ENCODE assay signal across 14 mouse cellular contexts in the genomic region with DNA sequence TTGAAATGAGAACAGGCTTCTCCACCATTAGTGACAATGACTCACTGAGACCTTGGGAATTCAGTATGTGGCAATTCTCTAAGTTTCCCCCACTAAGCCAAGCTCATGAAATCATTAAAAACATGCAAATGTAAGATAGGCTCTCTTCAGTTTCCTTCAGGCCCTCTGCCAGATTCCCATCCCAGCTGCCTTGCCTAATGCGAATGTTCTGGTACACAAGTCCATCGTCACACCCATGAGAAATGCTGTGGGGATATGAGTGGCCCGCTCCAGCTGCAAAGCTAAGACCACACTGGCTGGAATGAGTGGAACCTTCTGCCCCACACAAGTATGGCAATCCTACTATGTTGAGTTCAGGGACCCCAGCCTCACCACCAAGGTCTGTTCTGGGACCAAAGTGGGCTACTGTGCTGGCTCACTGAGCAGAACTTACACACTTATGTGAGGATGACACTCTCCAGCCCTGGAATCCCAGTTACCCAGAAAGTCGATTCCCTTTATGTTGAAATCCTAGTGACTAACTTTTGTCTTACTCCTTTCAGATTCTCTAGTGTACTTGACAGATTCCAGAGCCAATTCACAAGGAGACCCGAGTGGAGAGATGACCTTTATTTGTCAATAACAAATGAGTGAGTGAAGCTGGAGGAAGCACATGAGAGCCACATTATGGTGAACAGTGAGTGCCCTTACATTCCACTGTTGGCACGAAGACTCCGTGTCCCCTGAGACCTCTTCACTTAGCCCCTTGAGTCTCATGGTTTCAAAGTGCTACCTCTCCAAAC. TPM values are rescaled to one million over a fixed set of nuclear protein-coding genes. Genes with fewer than 3 reads are reported as not detected.
DNase-seq lines count a peak whose midpoint lies in the region; ATAC-seq and TF ChIP-seq lines count a peak whose summit lies in the region.
"Had no signal": no experiment of that assay in that cellular context is flagged by ENCODE, and none has a peak within 500 bp of the region (broad histone marks: within the 10 kb centered on the region; RNA-seq: fewer than 3 reads in every experiment).

No protein-coding gene starts in this region.

- intact Hi-C loops in heart, adult 2 months (cut with DNase I), result no loop called here

- DNase-seq in heart, adult 2 months, result peak; percentile 53 to 72
- DNase-seq in heart, embryonic 10.5 days (ENCODE audit: low spot score), result no peak
- DNase-seq in adrenal gland, postnatal 14 days, result peak; percentile 73
- DNase-seq in gastrocnemius, postnatal 25 days, result peak; percentile 72
- peak; percentile 62 for DNase-seq in lung, postnatal 36 days
- no peak for DNase-seq in embryo, embryonic 10 days (ENCODE audit: low spot score)
- DNase-seq in hindbrain, postnatal 0 days (ENCODE audit: low spot score), result no peak
- DNase-seq: B cell, adult 2 months; cerebellum, adult 2 months had no signal

- H3K4me1 ChIP-seq in heart, adult 2 months (ENCODE audit: control insufficient read depth, insufficient read depth, low read length), result peaks cover 7% of the 10 kb centered on the region
- peaks cover 20% of the 10 kb centered on the region for H3K4me1 ChIP-seq in heart, embryonic 10.5 days
- H3K4me1 ChIP-seq in hindbrain, postnatal 0 days (ENCODE audit: insufficient read depth, low read length), result no peaks in the 10 kb centered on the region
- 0 out of 2 replicates have a peak, but pooled peaks cover 3% of the 10 kb centered on the region for H3K4me1 ChIP-seq in forebrain, embryonic 12.5 days

- H3K4me3 ChIP-seq in heart, adult 2 months, result no peak overlapping the region
- H3K4me3 ChIP-seq in heart, embryonic 10.5 days, result no peak overlapping the region
- H3K4me3 ChIP-seq in hindbrain, postnatal 0 days (ENCODE audit: low read length), result no peak overlapping the region
- H3K4me3 ChIP-seq in forebrain, embryonic 12.5 days (replicated peaks), result no peak overlapping the region
- H3K4me3 ChIP-seq: hindbrain, embryonic 10.5 days had no signal

- TF ChIP-seq POLR2A in heart, adult 2 months (IDR thresholded peaks at IDR 0.05; ENCODE audit: insufficient read depth, low read depth, low read length), result no peak

- H3K36me3 ChIP-seq in heart, adult 2 months (ENCODE audit: control insufficient read depth, insufficient read depth, low read length), result no peaks in the 10 kb centered on the region
- no peaks in the 10 kb centered on the region for H3K36me3 ChIP-seq in heart, embryonic 10.5 days
- no peaks in the 10 kb centered on the region for H3K36me3 ChIP-seq in hindbrain, postnatal 0 days (ENCODE audit: insufficient read depth, low read length)
- no peaks in the 10 kb centered on the region for H3K36me3 ChIP-seq in forebrain, embryonic 12.5 days (replicated peaks)

- H3K9me3 ChIP-seq in heart, embryonic 10.5 days, result no peaks in the 10 kb centered on the region
- no peaks in the 10 kb centered on the region for H3K9me3 ChIP-seq in hindbrain, postnatal 0 days (ENCODE audit: low read length)
- H3K9me3 ChIP-seq in forebrain, embryonic 12.5 days, result no peaks in the 10 kb centered on the region
- H3K9me3 ChIP-seq: hindbrain, embryonic 10.5 days had no signal

- no peak overlapping the region for H3K4me2 ChIP-seq in hindbrain, postnatal 0 days (ENCODE audit: low read depth, low read length)
- no peak overlapping the region for H3K4me2 ChIP-seq in forebrain, embryonic 12.5 days
- H3K4me2 ChIP-seq: midbrain, embryonic 11.5 days had no signal

- no peak for ATAC-seq in hindbrain, postnatal 0 days
- no peak for ATAC-seq in forebrain, embryonic 12.5 days (ENCODE audit: low FRiP score)
- ATAC-seq: intestine, postnatal 0 days had no signal

- no peaks in the 10 kb centered on the region for H3K27me3 ChIP-seq in heart, adult 2 months (ENCODE audit: control insufficient read depth, insufficient read depth, low read length)
- H3K27me3 ChIP-seq in heart, embryonic 10.5 days (ENCODE audit: insufficient read depth, poor library complexity, severe bottlenecking), result no peaks in the 10 kb centered on the region
- no peaks in the 10 kb centered on the region for H3K27me3 ChIP-seq in hindbrain, postnatal 0 days (ENCODE audit: insufficient read depth, low read length)
- H3K27me3 ChIP-seq in forebrain, embryonic 12.5 days, result no peaks in the 10 kb centered on the region

- H3K9ac ChIP-seq in heart, adult 2 months (ENCODE audit: low read depth, low read length), result no peak overlapping the region
- no peak overlapping the region for H3K9ac ChIP-seq in hindbrain, postnatal 0 days (replicated peaks; ENCODE audit: low read length)
- H3K9ac ChIP-seq in forebrain, embryonic 12.5 days, result no peak overlapping the region

- WGBS in heart, adult 2 months, result 64% methylated on average over 7 of the region's 7 CpGs
- 79% methylated on average over 7 of the region's 7 CpGs for WGBS in heart, embryonic 10.5 days
- 77% methylated on average over 7 of the region's 7 CpGs for WGBS in hindbrain, postnatal 0 days
- 84% methylated on average over 7 of the region's 7 CpGs for WGBS in forebrain, embryonic 12.5 days

- peak overlapping the region; percentile 27; the same call in 1 of the 2 replicates for H3K27ac ChIP-seq in heart, adult 2 months
- H3K27ac ChIP-seq in heart, embryonic 10.5 days, result no peak overlapping the region
- no peak overlapping the region for H3K27ac ChIP-seq in hindbrain, postnatal 0 days
- H3K27ac ChIP-seq in forebrain, embryonic 12.5 days, result no peak overlapping the region
- H3K27ac ChIP-seq: hindbrain, embryonic 10.5 days had no signal

- no peaks in the 10 kb centered on the region for H3K79me2 ChIP-seq in heart, adult 2 months (replicated peaks; ENCODE audit: control insufficient read depth, insufficient read depth, low read length)

- TF ChIP-seq EP300 in heart, adult 2 months (IDR thresholded peaks at IDR 0.05; ENCODE audit: insufficient read depth, low read depth, low read length), result no peak

- no peak for TF ChIP-seq CTCF in heart, adult 2 months (IDR thresholded peaks at IDR 0.05)
- TF ChIP-seq CTCF in hindbrain, postnatal 0 days (IDR thresholded peaks at IDR 0.05; ENCODE audit: low read depth), result no peak

RNA-seq across cellular contexts. Expression of gene Phf7, which starts 13.8 kb away (rescaled TPM):
- total RNA-seq in heart, adult 2 months (2021), result 1 to 10 TPM; 2.9 to 3.6 TPM
- polyA plus RNA-seq in heart, adult 2 months (2012; rRNA removed), result 3.1 and 5.7 TPM in 2 replicates
- 8.4 and 11.8 TPM in 2 replicates for polyA plus RNA-seq in heart, embryonic 10.5 days (2016; fragmentation: Nextera tagmentation; extraction: Ambion mirVana)
- total RNA-seq in adrenal gland, postnatal 14 days (2021), result 6.8 and 9.6 TPM in 2 replicates
- total RNA-seq in gastrocnemius, postnatal 25 days (2021), result 1 to 10 TPM; 5.2 to 6.3 TPM
- 4.1 and 5.3 TPM in 2 replicates for total RNA-seq in hindbrain, postnatal 0 days (2014; rRNA removed)
- 8.8 and 11.0 TPM in 2 replicates for polyA plus RNA-seq in hindbrain, postnatal 0 days (2015; fragmentation: Nextera tagmentation; extraction: Ambion mirVana)
- polyA plus RNA-seq in forebrain, embryonic 12.5 days (2016; fragmentation: Nextera tagmentation; extraction: Ambion mirVana), result 14.8 and 15.8 TPM in 2 replicates

RNA-seq across cellular contexts. Expression of gene Bap1, which starts 14.0 kb away (rescaled TPM):
- 10 to 100 TPM; 39.6 to 49.1 TPM for total RNA-seq in heart, adult 2 months (2021)
- 43.6 and 55.2 TPM in 2 replicates for polyA plus RNA-seq in heart, adult 2 months (2012; rRNA removed)
- polyA plus RNA-seq in heart, embryonic 10.5 days (2016; fragmentation: Nextera tagmentation; extraction: Ambion mirVana), result 76.2 and 80.7 TPM in 2 replicates
- total RNA-seq in adrenal gland, postnatal 14 days (2021), result 58.5 and 62.4 TPM in 2 replicates
- 10 to 100 TPM; 41.2 to 43.0 TPM for total RNA-seq in gastrocnemius, postnatal 25 days (2021)
- 119 and 136 TPM in 2 replicates for total RNA-seq in hindbrain, postnatal 0 days (2014; rRNA removed)
- 101 and 104 TPM in 2 replicates for polyA plus RNA-seq in hindbrain, postnatal 0 days (2015; fragmentation: Nextera tagmentation; extraction: Ambion mirVana)
- 130 and 135 TPM in 2 replicates for polyA plus RNA-seq in forebrain, embryonic 12.5 days (2016; fragmentation: Nextera tagmentation; extraction: Ambion mirVana)

RNA-seq across cellular contexts. Expression of gene Sema3g, which starts 19.6 kb away (rescaled TPM):
- 10 to 100 TPM; 15.0 to 15.1 TPM for total RNA-seq in heart, adult 2 months (2021)
- polyA plus RNA-seq in heart, adult 2 months (2012; rRNA removed), result 6.1 and 8.0 TPM in 2 replicates
- polyA plus RNA-seq in heart, embryonic 10.5 days (2016; fragmentation: Nextera tagmentation; extraction: Ambion mirVana), result 0.47 and 0.54 TPM in 2 replicates
- 10.9 and 13.9 TPM in 2 replicates for total RNA-seq in adrenal gland, postnatal 14 days (2021)
- total RNA-seq in gastrocnemius, postnatal 25 days (2021), result 1 to 10 TPM; 6.0 to 6.1 TPM
- total RNA-seq in hindbrain, postnatal 0 days (2014; rRNA removed), result 2.9 and 4.9 TPM in 2 replicates
- polyA plus RNA-seq in hindbrain, postnatal 0 days (2015; fragmentation: Nextera tagmentation; extraction: Ambion mirVana), result 0.33 and 0.38 TPM in 2 replicates
- polyA plus RNA-seq in forebrain, embryonic 12.5 days (2016; fragmentation: Nextera tagmentation; extraction: Ambion mirVana), result 0.86 and 0.93 TPM in 2 replicates

RNA-seq across cellular contexts. Expression of gene Nisch, which starts 20.5 kb away (rescaled TPM):
- 100 to 1,000 TPM; 123 to 129 TPM for total RNA-seq in heart, adult 2 months (2021)
- 187 and 223 TPM in 2 replicates for polyA plus RNA-seq in heart, adult 2 months (2012; rRNA removed)
- polyA plus RNA-seq in heart, embryonic 10.5 days (2016; fragmentation: Nextera tagmentation; extraction: Ambion mirVana), result 457 and 500 TPM in 2 replicates
- total RNA-seq in adrenal gland, postnatal 14 days (2021), result 269 and 295 TPM in 2 replicates
- 10 to 100 TPM; 63.7 to 67.7 TPM for total RNA-seq in gastrocnemius, postnatal 25 days (2021)
- total RNA-seq in hindbrain, postnatal 0 days (2014; rRNA removed), result 281 and 419 TPM in 2 replicates
- polyA plus RNA-seq in hindbrain, postnatal 0 days (2015; fragmentation: Nextera tagmentation; extraction: Ambion mirVana), result 234 and 243 TPM in 2 replicates
- polyA plus RNA-seq in forebrain, embryonic 12.5 days (2016; fragmentation: Nextera tagmentation; extraction: Ambion mirVana), result 439 and 446 TPM in 2 replicates

RNA-seq across cellular contexts. Expression of gene Tnnc1, which starts 29.2 kb away (rescaled TPM):
- 1,000 to 10,000 TPM; 5,084 to 5,508 TPM for total RNA-seq in heart, adult 2 months (2021)
- 4,851 and 5,939 TPM in 2 replicates for polyA plus RNA-seq in heart, adult 2 months (2012; rRNA removed)
- 1,899 and 2,942 TPM in 2 replicates for polyA plus RNA-seq in heart, embryonic 10.5 days (2016; fragmentation: Nextera tagmentation; extraction: Ambion mirVana)
- 0.67 and 1.3 TPM in 2 replicates for total RNA-seq in adrenal gland, postnatal 14 days (2021)
- 100 to 1,000 TPM; 137 to 627 TPM for total RNA-seq in gastrocnemius, postnatal 25 days (2021)
- 0.68 and 1.6 TPM in 2 replicates for total RNA-seq in hindbrain, postnatal 0 days (2014; rRNA removed)
- 2.9 and 3.0 TPM in 2 replicates for polyA plus RNA-seq in hindbrain, postnatal 0 days (2015; fragmentation: Nextera tagmentation; extraction: Ambion mirVana)
- polyA plus RNA-seq in forebrain, embryonic 12.5 days (2016; fragmentation: Nextera tagmentation; extraction: Ambion mirVana), result 1.6 and 2.1 TPM in 2 replicates
- total RNA-seq: MEL had no signal

Comparison
In these comparisons a context has a peak if more than half of its experiments do, and no peak if none do; other contexts are left out.
1. DNase-seq: peak in heart, adult 2 months (2 of 2), adrenal gland, postnatal 14 days (single experiment), gastrocnemius, postnatal 25 days (single experiment) and lung, postnatal 36 days (single experiment); none in heart, embryonic 10.5 days (single experiment), embryo, embryonic 10 days (single experiment) and hindbrain, postnatal 0 days (single experiment).